Mouse (Mus musculus): ENCODE results near the gene Lima1.
"Not testable (repeated sequence)": the region's sequence is repeated elsewhere in the genome, so short reads cannot be mapped to it uniquely, and the experiment has no call there.

Gene Lima1

GRCm38 (mm10) chr15:99875334-99875869 is at the start of gene Lima1:
Gene Lima1 (minus strand): TSS chr15:99875456.
- peak; percentile 89 to 90 for DNase-seq

GRCm38 (mm10) chr15:99919601-99920158 is 44.4 kb upstream of the Lima1 start:
- DNase-seq = no peak

- DNase-seq = no peak
Measured at GRCm38 (mm10) chr15:99917264-99917663, 42.0 kb upstream of the Lima1 start.

- no peak for DNase-seq
Measured at GRCm38 (mm10) chr15:99914613-99915012, 39.4 kb upstream of the Lima1 start.

- DNase-seq = no peak
Measured at GRCm38 (mm10) chr15:99911785-99912184, 36.5 kb upstream of the Lima1 start.

- DNase-seq = not testable (repeated sequence)
Measured at GRCm38 (mm10) chr15:99909339-99909996, 34.2 kb upstream of the Lima1 start.

- DNase-seq = no peak
Measured at GRCm38 (mm10) chr15:99907514-99907913, 32.3 kb upstream of the Lima1 start.

GRCm38 (mm10) chr15:99907041-99907440 is 31.8 kb upstream of the Lima1 start:
- DNase-seq = no peak

- DNase-seq = no peak
Measured at GRCm38 (mm10) chr15:99904841-99905240, 29.6 kb upstream of the Lima1 start.

- DNase-seq = peak; percentile 77 to 83
Measured at GRCm38 (mm10) chr15:99904333-99904732, 29.1 kb upstream of the Lima1 start.

- peak in 1 of 2 experiments; percentile 46 for DNase-seq
Measured at GRCm38 (mm10) chr15:99903227-99903626, 28.0 kb upstream of the Lima1 start.

- peak; percentile 69 to 76 for DNase-seq
Measured at GRCm38 (mm10) chr15:99902786-99903185, 27.5 kb upstream of the Lima1 start.

GRCm38 (mm10) chr15:99896621-99897020 is 21.4 kb upstream of the Lima1 start:
- no peak for DNase-seq

GRCm38 (mm10) chr15:99891355-99891754 is 16.1 kb upstream of the Lima1 start:
- no peak for DNase-seq

- DNase-seq = peak; percentile 83 to 86
Measured at GRCm38 (mm10) chr15:99890412-99891236, 15.4 kb upstream of the Lima1 start.

- no peak for DNase-seq
Measured at GRCm38 (mm10) chr15:99889275-99889874, 14.1 kb upstream of the Lima1 start.

GRCm38 (mm10) chr15:99887130-99887529 is 11.9 kb upstream of the Lima1 start:
- DNase-seq = not testable (repeated sequence)

GRCm38 (mm10) chr15:99884038-99884437 is 8.8 kb upstream of the Lima1 start:
- no peak for DNase-seq

- peak in 1 of 2 experiments; percentile 44 for DNase-seq
Measured at GRCm38 (mm10) chr15:99878541-99878940, 3.3 kb upstream of the Lima1 start.

GRCm38 (mm10) chr15:99874612-99875333 is 483 bp downstream of the Lima1 start:
- peak; percentile 53 to 59 for DNase-seq

GRCm38 (mm10) chr15:99872543-99872942 is 2.7 kb downstream of the Lima1 start:
- DNase-seq = no peak

GRCm38 (mm10) chr15:99867654-99868053 is 7.6 kb downstream of the Lima1 start:
- peak; percentile 55 to 61 for DNase-seq
